Mouse (Mus musculus): ENCODE measurements around the gene Trpm1. TPM values are rescaled to one million over a fixed set of nuclear protein-coding genes. Genes with fewer than 3 reads are reported as not detected.

Gene Trpm1
- polyA plus RNA-seq, 1 experiment, result 0.44 TPM

DNA sequence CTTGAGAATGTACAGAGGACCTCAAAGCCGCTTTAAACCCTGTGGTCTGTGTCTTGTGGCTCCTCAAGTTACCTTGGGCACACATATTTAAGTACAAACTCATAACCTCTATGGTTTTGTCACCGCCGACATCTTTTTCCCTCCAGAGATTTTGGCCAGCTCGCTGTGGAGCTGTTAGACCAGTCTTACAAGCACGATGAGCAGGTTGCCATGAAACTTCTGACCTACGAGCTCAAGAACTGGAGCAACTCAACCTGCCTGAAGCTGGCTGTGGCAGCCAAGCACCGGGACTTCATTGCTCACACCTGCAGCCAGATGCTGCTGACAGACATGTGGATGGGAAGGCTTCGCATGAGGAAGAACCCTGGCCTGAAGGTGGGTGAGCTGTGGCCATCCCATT lies 76.3 kb downstream of the Trpm1 start:
- no peak for DNase-seq (ENCODE audit: extremely low spot score in 1 of 2, low spot score in 1 of 2)

DNA sequence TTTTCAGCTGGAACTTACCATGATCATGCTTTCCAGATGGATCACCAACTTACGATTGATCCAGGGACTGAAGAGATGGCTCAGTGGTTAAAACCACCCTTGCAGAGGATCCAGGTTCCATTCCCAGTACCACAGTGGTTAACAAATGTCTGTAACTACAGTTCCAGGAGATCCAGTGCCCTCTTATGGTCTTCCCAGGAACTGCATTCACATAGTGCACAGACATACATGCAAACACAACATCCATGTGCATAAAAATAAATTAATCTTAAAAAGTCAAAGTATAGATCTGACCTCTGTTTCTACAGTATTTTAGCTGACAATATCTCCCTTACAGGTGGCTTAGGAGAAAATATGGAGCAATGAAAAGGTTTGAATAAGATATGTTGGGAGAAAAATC lies 77.4 kb downstream of the Trpm1 start:
- no peak for DNase-seq (ENCODE audit: extremely low spot score in 1 of 2, low spot score in 1 of 2)

DNA sequence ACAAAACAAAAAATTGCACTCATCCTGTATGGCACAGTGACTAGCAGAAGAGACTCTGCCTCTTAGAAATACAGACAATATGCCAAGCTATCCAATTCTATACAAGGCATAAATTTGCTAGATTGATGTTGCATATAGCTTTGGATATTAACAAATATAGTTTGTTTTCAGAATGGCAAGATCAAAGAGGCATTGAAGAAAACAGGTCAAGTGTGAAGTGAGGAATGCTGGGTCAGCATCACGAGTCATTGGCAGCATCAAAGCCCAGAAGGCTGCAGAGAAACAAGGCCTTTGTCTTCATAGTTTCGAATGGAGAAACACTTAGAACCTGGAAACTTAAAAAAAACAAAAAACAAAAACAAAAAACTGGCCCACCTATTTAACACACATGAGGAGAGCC lies 78.4 kb downstream of the Trpm1 start:
- DNase-seq (ENCODE audit: extremely low spot score in 1 of 2, low spot score in 1 of 2), result no peak

DNA sequence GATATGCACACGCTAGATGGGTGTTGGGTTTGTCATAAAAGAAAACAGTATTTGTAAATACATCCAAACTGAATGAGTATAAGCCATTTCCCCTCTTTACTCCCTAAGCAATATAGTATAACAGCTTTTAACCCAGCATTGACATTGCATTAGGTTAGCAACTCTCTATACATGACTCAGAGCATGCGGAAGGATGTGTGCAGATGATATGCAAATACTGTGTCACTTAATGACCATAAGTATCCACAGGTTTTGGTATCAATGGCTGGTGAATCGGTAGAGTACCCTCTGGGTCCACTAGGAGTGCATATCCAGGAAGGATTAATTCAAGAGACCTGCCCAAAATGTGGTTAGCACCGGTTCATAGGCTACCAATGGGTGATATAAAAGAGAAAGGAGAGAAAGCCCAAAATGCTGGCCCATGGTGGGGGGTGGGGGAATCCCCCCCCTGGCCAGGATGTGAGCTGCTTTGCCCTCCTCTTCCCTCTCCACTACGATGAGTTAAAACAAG lies 80.7 kb downstream of the Trpm1 start:
- DNase-seq (ENCODE audit: extremely low spot score in 1 of 2, low spot score in 1 of 2), result no peak

DNA sequence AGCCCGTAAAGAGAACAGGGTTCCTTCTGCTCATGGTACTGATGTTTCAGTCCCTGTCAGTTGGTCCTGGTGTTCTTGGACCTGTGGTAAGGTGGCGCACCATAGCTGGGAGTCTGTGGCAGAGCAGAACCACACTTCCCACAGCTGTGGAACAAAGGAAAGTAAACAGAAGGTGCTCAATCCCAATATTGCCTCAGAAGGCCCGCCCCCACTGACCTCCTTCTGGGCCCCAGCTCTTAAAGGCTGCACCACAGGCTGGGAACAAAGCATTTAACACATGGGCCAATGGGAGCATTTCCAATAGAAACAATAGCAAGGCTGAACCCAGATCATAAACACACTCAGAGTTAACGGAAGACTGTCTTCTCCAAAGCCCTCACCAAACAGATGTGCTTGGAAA lies 82.9 kb downstream of the Trpm1 start:
- DNase-seq (ENCODE audit: extremely low spot score in 1 of 2, low spot score in 1 of 2), result peak in 1 of 2 experiments; percentile 4

DNA sequence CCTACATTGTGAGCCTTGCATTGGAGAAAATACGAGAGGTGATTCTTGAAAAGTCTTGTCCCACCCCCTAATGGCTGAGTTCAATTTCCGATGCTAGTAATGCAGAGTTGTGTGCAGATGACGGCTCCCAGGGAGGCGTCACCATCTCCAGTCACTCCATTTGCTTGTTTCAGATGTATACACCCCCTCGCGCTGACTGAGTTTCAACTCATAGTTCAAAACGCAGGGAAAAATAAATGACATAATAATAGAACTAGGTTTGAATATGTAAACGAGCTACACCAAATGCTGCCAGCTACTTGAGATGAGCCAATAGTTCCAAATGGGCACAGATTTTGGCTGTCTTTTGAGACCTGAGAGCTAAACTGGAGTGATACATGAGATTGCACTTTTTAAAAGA lies 84.1 kb downstream of the Trpm1 start:
- peak in 1 of 2 experiments; percentile 34 for DNase-seq (ENCODE audit: extremely low spot score in 1 of 2, low spot score in 1 of 2)

DNA sequence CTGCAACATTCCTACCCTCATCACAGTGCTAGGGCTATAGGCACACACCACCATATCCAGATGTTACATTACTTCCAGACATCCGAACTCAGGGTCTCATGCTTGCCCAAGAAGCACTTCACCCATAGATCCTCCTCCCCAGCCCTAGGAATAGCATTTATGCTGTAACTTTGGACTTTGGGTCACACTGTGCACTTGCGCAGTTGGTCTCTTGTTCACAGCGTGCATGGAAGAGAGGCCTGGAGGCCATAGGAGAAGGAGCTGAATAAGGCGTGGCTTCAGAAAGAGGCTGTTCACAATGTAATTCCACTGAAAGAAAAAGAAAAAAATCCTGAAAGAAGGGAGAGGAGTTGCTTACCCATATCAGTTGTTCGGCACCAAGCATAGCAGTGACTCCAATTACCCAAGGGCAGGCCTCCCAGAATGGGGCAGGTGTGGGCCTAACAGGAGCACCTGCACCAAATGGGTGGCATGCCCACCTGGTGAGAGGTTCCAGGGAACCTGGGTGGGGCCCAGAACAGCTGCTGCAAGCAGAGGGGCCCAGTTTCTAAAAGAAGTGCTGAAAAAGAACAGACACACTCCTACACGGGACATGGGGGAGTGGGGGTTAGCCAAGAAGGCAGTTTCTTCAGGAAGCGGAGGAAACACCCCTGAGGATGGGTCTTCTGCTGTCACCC lies 84.9 kb downstream of the Trpm1 start:
- DNase-seq (ENCODE audit: extremely low spot score in 1 of 2, low spot score in 1 of 2), result no peak

DNA sequence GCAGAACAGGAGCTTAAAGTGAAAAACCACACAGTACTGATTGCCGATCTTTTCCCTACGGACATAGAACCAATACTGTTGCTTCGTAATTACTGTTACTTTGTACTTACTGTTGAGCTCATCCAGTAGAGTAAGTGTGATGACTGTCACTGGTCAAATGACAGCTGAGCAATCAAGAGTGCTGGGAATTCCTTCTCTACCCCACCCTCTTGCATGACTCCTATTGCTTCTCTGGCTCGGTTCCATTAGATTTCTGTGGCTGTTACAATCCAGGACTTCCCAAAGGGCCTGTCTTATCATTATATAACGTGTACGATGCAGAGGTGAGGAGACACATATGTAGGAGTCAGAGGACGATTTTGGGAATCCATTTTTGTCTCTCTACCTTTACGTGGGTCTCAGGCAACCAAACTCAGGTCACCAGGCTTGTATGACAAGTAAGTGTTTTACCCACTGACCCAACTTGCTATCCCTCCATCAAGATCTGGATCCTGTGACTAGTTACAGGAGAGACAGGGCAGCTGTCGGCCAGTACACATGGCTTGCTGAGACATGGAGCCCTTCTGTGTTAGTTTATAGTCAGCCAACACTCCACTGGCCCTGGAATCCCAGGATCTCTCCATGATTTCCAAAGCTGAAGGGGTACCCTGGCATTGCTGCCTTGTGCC lies 85.6 kb downstream of the Trpm1 start:
- no peak for DNase-seq (ENCODE audit: extremely low spot score in 1 of 2, low spot score in 1 of 2)

DNA sequence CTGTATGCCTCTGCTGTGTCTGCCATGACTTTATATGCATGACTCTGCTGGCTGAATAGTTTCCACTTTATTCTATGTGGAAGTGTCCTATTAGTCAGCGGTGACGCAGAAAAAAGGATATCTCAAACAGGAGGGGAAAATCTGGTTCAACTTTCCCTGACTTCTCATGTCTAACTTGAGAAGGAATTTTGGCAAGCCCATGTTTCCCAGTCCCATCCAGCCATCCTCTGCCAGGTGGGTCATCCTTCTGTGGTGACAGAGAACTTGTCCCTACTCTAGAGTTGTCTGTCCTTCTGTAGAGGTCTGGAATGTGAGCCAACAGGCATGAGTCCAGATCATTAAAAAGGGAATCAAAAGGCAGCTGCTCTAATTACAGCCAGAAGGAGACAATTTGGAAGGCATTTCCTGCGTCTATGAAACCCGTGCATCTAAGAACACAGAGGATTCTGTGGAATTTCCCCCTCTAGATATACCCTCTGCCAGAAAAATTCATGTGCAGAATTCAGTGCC lies 86.2 kb downstream of the Trpm1 start:
- DNase-seq (ENCODE audit: extremely low spot score in 1 of 2, low spot score in 1 of 2), result no peak

DNA sequence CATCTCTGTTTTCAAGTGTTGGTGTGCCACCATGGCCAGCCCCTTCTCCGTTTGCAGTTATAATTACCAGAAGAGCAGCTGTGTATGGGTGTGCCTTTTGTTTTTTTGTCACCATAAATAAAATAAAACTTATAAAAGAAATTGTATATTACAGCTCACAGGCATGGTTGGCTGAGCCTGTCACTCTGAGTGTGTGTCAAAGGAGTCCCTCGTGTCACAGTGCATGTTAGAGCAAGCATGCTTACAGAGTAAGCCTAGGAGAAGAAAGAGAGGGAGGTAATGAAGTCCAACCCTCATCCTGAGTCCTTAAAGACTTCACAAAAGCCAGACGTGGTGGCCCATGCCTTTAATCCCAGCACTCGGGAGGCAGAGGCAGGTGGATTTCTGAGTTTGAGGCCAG lies 88.8 kb downstream of the Trpm1 start:
- no peak for DNase-seq (ENCODE audit: extremely low spot score in 1 of 2, low spot score in 1 of 2)

DNA sequence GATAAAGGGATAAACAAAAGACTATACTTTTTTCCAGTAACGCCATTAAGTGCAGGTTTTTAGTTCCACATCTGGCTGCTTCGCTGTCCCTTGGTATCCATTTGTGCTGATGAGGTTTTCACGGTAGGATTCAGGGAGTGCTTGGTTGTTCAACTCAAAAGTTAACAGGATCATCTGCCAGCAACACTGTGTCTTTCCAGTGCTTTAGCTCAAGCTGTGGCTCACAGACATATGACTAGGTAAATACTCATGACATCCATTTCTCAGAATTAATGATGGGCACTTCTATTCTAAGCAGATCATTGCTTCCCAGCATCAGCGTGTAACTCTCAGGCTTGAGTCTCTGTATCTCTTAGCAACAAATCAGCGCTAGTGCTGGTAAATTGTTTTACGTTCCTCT lies 90.7 kb downstream of the Trpm1 start:
- DNase-seq (ENCODE audit: extremely low spot score in 1 of 2, low spot score in 1 of 2), result no peak

DNA sequence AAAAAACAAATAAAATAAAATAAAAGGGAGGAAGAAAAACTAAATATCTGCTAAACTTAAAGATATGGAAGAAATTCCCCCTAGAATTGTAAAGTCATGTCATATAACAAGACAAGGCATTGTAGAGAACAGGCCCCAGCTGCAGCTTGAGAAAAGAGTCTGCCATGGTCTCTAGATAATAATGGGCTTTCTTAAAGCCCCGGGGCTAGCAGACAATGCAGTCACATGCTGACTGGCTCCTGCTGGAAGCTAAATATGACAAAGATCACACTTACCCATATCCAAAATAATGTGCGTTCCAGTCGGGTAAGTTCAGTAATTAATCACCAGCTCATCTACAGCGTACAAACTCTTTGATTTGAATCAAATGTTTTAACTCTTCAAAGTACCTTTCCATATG lies 93.1 kb downstream of the Trpm1 start:
- DNase-seq (ENCODE audit: extremely low spot score in 1 of 2, low spot score in 1 of 2), result no peak

DNA sequence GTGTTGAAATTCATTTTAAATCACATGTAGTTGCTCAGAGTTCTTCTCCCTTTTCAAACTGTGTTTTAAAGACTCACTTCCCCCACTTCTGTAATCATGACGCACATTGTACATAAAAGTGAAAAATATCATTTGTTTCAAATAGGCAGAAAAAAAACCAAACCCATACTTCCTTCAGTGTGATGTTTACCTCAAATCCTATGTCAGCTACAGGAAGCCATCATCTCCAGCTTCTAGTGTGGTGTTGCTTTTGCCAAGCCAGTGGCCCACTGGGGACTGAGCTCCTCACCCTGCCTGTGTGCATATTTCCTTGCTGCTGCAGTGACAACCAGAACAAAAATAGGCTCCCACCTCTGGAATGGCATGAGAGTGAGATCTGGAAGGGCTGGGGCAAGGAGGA lies 94.7 kb downstream of the Trpm1 start:
- no peak for DNase-seq (ENCODE audit: extremely low spot score in 1 of 2, low spot score in 1 of 2)

DNA sequence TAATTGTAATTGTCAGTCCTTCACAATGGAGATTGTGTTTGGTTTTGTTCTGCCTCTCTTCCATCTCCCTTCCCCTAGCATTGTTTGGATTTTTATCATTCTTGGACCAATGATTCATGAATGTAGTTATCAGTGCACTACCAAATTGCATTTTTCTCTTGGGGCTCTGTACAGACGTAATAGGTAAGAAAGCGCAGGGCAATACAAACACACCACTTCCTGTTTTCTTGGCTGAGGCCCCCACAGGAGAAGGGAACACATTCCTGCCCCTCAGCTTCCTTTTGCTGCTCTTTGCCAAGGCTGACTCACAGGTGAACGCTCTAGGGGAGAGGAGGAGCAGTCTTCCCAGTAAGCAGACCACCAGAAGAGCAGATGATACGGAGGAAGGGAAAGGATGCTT lies 96.1 kb downstream of the Trpm1 start:
- DNase-seq (ENCODE audit: extremely low spot score in 1 of 2, low spot score in 1 of 2), result no peak

DNA sequence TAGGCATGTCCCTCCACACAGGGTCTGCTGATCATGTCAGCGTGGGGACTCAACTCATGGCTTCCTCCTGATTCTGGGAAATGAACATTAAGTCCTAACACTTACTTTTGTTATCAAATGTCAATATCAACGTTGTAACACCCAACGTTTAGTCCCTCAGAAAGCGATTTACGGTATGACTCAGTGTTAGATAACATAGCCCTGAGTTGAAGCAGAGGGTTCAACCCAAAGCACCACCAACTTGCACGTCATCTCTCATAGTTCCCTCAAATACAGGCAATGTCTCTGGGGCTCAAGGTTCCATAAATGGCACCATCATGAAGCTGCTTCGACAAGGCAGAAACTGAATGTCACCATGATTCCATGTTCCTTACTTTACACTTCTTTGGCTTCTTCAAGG lies 96.8 kb downstream of the Trpm1 start:
- DNase-seq (ENCODE audit: extremely low spot score in 1 of 2, low spot score in 1 of 2), result no peak

DNA sequence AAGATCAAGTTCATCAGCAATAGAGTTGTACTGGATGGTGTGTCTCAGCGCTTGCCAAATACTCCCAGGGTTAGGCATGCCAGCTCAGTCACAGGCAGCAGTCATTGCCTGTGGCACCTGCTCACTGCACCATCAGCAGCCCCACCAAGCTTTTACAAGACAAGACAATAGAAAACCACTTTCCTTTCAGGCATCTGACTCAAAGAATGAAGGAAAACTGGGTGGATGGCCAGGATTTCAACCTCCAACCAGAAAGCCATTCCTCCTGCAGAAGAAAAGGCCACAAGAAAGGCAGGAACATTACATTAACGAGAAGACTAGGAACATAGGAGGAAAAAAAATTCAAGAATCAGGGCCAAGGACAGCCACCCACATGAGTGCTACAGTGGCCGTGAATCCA lies 100.1 kb downstream of the Trpm1 start:
- no peak for DNase-seq (ENCODE audit: extremely low spot score in 1 of 2, low spot score in 1 of 2)

DNA sequence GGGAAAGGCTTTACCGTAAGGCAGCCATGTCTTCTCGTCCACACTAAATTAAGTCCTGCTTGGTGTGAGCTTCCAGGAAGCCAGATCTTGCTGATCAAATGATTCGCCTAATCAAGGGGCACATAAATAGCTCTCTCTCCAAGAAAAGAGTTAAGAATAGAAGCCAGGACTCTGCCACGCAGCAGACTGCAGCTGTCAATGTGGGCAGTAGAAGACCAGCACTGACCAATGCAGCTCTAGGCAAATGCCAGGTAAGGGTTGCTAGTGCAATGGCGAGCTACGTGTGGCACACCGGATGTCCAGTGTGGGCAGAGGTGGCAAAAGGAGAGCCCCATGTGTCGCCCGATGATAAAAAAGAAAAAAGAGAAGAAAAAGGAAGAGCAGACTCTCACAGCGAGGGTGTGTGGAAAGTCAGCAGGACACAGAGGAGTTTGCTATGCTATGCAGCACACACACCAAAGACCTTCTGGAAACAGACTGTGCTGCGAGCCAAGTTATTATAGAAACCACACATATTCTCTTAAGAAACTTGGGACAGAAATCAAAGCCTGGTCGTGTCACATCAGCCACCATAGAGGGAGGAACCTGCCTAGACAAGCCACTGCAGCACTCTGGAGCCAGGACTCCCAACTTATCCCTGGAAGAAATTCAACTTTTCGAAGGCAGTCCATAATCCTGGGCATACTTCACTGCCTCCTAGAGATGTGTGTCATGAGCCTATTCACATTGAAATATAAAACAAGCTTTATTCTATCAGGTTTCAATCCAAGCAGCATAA lies 112.1 kb downstream of the Trpm1 start:
- no peak for DNase-seq (ENCODE audit: extremely low spot score in 1 of 2, low spot score in 1 of 2)

DNA sequence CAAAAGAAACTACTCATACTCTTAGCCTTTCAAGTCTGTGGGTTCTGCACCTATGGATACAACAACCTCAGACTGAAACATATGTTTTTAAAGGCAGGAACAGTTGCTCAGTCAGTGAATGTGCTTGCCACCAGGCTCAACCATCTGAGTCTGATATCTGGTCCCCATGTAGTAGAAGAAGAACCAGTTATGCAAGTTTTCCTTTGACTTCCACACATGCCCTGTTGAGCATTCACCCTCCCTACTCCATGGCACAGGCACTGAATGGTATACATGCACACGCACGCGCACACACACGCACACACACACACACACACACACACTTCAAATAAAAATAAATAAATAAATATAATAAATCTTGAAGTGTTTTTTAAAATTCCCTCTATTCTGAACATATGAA lies 113.0 kb downstream of the Trpm1 start:
- DNase-seq (ENCODE audit: extremely low spot score in 1 of 2, low spot score in 1 of 2), result no peak

DNA sequence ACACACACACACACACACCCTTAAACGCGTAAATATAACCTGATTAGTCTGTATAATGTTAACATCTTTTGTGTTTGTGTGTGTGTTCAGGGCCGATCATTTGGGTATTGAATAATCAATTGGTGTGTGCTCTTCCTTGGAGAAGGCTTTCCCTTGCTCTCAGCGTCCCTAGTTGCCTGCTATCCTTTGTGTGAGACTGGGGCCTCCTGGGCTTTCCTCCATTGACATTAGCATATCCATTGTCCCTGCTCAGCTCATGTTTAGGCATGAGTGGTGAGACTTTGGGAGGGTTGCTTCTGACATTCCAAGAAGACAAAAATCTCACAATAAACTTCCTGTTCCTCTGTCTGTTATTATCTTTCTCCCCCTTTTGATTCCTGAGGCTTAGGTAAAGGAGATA lies 118.3 kb downstream of the Trpm1 start:
- DNase-seq (ENCODE audit: extremely low spot score in 1 of 2, low spot score in 1 of 2), result no peak

DNA sequence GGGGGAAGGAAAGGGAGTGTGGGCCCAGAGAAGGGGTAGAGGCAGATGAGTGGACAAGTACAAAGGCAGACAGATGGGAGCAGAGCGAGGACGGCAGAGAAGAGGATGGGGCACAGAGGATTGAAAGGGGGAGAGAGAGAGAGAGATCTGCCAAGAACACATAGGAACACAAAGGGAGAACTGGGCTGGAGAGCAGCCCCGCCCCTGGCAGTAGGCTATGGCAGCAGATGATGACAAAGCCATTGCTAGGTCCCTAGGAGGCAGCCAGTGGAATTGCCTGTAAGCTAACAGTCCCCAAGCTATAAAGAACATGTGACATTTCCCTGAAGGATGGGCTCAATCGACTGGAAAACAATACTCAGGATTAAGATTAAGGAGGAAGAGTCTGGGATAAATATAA lies 121.9 kb downstream of the Trpm1 start:
- no peak for DNase-seq (ENCODE audit: extremely low spot score in 1 of 2, low spot score in 1 of 2)

DNA sequence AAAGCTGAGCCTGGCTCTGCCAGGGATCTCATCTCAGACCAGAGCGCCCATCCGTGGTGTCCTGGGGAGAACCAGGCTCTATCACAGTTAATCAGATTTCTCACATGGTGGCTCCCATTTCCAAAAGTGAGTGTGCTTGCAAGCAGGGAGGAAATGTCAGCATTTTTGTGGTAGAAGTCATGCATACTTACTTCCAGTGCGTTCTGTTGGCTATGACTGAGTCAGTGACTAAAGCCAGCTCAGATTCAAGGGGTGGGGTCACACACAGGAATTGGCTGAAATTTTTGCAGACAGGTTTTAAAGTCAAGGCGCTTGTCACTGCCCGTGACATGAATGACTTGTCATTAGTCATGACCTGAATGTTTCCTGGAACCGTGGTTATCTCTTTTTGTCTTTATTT lies 123.3 kb downstream of the Trpm1 start:
- no peak for DNase-seq (ENCODE audit: extremely low spot score in 1 of 2, low spot score in 1 of 2)

All from frontal cortex, adult 2 months (tissue).